Mouse (Mus musculus) CD4-positive helper T cell, adult 2 months (primary cell): ENCODE data around the gene Eif3i.
A peak's percentile ranks its signal among the peaks of the same experiment; 100 is the strongest.
"Not testable (repeated sequence)": the region's sequence is repeated elsewhere in the genome, so short reads cannot be mapped to it uniquely, and the experiment has no call there.

Source experiments
- DNase-seq: peaks from one replicate; pipeline ENCODE4 v3.0.0-alpha.2; 2012; ENCODE audit warnings: low read depth, missing footprints, low spot score

Gene Eif3i

DNA sequence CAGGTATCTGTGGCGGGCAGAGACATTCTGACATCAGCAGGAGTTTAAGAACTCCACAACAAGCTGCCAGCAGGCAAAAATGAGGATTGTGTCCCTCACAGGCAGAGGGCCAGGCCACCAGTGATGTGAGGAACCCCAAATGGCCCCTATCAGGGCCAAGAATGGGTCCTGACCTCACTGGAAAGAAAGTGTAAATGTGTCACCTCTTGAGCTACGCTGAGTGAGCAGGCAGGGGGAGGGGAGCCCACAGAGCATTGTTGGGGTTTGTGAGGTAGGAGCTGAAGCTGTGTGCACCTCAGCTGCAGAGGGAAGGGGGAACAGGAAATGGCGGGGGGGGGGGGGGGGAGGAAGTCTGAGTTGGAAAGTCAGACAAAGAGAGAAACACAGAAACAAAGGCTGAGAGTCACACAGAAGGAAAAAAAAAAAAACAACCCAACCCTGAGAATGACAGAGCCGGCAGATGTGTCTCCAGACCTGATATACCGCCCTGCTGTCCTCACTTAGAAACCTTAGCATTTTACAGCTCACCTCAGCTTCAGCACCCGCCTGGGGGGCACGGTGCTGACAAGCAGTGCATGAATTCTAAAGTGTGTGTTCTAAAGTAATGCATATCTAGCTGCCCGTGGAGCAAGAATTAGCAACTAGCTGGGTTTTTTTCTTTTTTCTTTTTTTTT, 25.1 kb downstream of the Eif3i start:
- peak; percentile 97 for DNase-seq

DNA sequence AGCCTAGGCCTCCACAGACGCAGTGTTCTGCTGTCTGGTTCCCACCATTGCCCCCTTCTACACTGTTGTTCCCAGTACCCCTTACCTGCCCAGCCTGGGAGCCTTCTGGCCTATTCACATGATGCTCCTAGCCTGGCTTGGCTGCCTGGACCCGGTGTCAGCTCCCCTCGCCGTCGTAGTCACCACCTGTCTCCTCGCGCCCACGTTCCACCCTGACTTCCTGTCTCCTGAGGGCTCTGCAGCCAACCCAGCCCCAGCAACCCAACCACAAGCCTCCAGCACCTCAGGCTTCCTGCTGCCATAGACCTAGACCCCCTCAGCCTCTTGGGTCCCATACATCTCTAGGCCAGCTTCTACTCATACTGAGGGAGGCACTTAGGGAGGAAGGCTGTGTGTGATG, 27.0 kb downstream of the Eif3i start, which contains the start of gene Lck:
Gene Lck, minus strand, starts transcription at position 212 of the 400 bp plus-strand sequence.
- DNase-seq, result peak; percentile 90

DNA sequence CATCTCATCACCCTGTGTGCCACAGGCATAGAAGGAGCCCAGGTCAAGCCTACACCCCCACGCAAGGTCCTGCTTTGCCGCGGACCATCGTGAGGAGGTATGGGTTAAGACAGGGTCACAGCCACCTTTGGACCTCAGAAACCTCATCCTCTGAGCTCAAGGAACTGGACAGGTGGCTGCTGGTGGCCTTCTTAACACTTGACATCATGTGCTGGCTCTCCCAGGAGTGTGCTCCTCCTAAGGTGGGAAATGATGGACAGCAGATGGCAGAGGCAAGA, 27.4 kb downstream of the Eif3i start:
- no peak for DNase-seq

DNA sequence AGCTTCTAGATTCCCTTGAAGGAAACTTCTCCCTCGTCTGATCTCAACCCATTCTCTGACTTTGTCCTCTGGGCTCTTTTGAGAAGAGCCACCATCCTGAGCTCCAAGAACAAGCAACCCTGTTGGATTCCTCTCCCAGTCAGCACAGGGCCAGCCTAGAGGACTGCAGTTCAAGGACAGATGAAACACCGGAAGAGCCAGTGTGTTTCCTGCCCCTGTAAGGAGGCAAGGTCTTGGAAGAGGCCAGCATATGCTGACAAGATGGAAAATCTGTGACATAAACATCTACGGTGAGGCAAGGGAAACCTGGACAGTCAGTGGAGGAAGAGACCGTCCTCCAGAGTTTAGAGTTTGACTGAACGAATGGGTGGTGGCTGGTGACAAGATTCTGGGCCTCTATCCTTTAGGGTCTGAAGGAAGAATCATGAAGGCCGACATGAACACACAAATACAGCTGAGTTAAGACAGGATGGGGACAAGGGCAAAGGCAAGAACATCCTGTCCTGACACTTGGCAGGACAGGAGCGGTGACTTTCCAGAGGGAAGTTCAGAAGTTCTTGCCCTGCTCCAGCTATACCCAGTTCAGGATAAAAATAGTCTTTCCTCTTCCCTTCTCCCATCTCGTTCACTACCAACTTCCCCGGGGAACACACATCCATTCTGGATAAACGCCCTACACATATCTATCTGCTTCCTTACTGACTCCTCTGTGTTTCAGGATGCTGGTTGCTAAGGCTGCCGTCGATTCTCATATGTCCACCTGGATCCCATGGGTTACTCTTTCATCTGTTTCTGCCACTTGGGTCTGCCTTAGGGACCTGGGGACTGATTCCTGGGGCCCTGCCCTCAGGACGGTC, 28.0 kb downstream of the Eif3i start:
- peak; percentile 85 for DNase-seq

- peak; percentile 84 for DNase-seq
Measured at GRCm38 (mm10) chr4:129571551-129572084, 28.8 kb downstream of the Eif3i start.

DNA sequence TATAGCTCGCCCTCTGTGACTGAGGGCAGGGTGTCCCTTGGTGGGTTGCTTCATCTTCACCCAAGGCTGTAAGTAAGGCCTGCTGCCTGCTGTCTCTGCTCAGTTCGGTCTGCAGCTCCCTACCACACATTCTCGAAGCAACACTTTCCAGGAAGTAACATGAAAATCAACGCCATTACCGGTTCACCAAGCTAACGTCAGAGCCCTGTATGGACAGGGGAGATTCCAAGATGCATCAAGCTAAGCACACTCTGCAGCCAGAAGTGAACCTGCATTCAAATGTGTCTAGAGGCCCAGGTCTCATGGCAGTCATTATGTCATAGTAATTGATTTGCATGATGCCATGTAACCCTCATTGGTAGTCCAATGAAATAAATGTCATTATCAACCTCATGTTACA, 30.4 kb downstream of the Eif3i start:
- peak; percentile 90 for DNase-seq

DNA sequence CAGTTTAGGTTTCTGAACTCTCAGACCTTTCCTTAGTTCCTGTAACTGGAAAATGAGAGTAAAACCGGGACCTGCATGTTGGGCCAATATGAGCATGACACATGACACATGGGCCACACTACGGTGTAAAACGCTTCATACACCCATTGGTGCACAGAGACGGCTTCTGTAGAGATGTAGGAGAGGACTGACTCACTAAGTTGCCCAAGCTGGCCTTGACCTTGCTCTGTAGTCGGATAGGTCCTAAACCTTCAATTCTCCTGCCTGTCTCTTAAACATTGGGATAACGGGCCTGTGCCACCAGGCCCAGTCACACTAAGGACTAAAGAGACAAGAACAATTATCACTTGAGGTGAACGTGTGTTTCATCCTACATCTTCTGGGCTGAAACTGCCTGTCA, 32.1 kb downstream of the Eif3i start:
- no peak for DNase-seq

- DNase-seq, result peak; percentile 72
Measured at GRCm38 (mm10) chr4:129565139-129565538, 35.3 kb downstream of the Eif3i start.

- no peak for DNase-seq
Measured at GRCm38 (mm10) chr4:129563718-129564117, 36.7 kb downstream of the Eif3i start.

- peak; percentile 53 for DNase-seq
Measured at GRCm38 (mm10) chr4:129561184-129561583, 39.3 kb downstream of the Eif3i start.

DNA sequence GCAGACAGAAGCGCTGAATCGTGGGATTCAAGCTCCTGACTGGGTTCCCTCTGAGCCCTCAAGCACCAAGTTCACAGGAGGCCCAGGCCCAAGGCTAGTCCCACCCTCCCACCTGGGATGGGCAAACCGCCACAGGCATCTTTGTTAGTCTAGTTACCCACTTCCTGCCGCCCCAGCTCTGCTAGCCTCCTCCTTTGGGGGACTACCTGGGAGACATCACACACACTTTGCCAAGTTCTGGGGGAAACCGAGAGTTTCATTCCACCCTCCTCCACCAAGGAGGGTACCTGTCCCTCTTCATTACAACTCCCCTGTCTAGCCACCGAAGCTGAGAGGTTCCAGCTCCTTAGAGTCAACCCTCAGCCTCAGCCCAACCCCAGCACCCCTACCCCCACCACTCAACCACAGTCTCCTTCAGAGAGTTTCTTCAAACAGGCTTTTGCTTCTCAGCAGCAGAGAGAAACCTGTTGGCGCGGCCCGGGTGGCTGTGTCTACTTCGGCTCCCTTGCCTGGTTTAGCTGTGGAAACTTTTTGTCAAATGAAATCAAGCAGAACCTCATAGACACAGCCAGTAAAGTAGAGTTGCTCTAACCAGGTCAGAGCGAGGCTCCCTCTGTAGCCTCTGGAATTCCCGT, 42.0 kb downstream of the Eif3i start:
- DNase-seq, result peak; percentile 88

DNA sequence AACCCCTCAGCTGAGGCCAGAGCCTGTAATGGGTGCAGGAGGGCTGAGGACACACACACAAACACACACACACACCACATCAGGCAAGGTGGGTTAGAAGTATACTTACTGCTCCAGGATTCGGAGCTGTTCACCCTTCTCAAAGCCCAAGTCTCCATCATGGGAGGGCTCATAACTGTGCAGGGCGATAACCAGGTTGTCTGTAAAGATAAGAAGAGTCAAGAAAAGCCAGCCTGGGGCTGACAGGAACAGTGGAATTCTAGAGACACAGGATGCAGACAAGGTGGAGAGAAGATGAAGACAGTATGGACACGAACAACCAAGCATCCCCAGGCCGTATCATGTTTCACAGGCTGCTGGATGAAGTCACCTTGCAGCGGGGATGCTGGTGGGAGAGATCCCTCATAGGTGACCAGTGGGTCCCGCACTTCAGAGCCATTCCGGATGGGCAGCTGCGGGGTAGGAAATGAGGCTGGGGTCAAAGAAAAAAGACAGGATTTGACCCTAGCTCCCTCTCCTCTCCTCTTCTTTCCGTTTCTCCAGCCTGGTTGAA, 43.1 kb downstream of the Eif3i start:
- DNase-seq, result no peak

- peak; percentile 87 for DNase-seq
Measured at GRCm38 (mm10) chr4:129556532-129557223, 43.8 kb downstream of the Eif3i start.

DNA sequence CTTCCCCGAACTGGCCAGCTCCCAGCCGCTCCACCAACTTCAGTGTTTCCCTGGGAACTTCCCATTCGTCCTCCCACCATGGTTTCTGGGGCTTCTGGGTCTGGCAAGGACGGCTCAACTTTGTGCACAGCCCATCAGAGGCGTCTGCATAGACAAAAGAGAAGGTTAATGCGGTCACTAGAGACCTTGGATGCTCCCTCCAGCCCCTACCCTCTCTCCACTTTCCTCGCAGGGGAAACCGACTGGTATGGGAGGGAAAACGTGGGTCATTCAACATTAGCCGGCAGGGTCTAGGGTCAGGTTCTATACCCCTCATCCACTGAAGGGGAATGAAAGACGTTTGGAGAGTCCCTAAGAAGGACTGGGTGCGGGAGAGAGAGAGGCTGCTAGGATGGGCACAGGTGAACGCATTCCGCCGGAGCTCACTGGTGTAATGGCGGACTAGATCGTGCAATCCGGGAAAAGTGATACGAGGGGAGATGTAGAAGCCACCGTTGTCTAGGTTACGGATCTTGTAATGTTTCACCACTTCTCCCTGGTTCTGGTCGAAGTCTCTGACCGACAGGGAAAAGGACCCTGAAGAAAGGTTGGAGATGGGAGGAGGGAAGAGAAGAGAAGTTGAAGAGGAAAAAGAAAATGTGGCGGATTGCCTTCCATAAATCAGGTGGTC, 44.5 kb downstream of the Eif3i start:
- no peak for DNase-seq

DNA sequence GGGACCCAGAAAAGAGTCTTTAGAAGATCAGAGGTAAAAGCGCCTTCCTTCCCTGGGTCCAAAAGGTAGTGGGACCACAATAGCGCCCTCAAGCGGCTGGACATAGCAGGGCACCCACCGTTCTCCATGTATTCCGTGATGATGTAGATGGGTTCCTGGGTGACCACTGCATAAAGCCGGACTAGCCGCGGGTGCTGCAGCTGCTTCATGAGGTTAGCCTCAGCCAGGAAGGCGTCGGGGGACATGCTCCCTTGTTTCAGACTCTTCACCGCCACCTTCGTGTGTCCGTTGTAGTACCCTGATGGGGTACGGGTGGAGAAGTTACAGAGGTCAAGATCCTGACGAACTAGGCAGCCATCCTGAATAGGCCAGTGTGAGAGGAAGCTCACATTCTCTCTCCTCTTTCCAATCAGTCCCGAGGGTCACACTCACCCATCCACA, 45.0 kb downstream of the Eif3i start:
- DNase-seq, result no peak

GRCm38 (mm10) chr4:129554512-129554911, 45.9 kb downstream of the Eif3i start:
- DNase-seq, result not testable (repeated sequence)

- no peak for DNase-seq
Measured at GRCm38 (mm10) chr4:129550295-129550694, 50.2 kb downstream of the Eif3i start.

GRCm38 (mm10) chr4:129549306-129549705, 51.1 kb downstream of the Eif3i start:
- DNase-seq, result peak; percentile 73

GRCm38 (mm10) chr4:129547631-129548030, 52.8 kb downstream of the Eif3i start:
- not testable (repeated sequence) for DNase-seq

- no peak for DNase-seq
Measured at GRCm38 (mm10) chr4:129544106-129544505, 56.3 kb downstream of the Eif3i start.
